Mouse (Mus musculus) brain, embryonic 14.5 days (tissue): Measurements from ENCODE around the gene Upf2.
"Not testable (repeated sequence)": the region's sequence is repeated elsewhere in the genome, so short reads cannot be mapped to it uniquely, and the experiment has no call there.

ENCODE experiments used
- CTCF ChIP-seq: fragments of 200-500 bp; IDR thresholded peaks from 2 replicates; pipeline ENCODE4 v1.5.1; 2012; ENCODE audit warnings: inconsistent platforms, mild to moderate bottlenecking, moderate library complexity, borderline replicate concordance; ENCODE audit not compliant: insufficient read depth, insufficient read length; ENCODE audit errors: extremely low read depth
- POLR2A ChIP-seq: fragments of 200-500 bp; IDR thresholded peaks from 2 replicates; pipeline ENCODE4 v1.6.1; 2012; ENCODE audit warnings: mild to moderate bottlenecking, inconsistent platforms, borderline replicate concordance; ENCODE audit not compliant: poor library complexity, insufficient read depth, insufficient read length, severe bottlenecking; ENCODE audit errors: extremely low read depth

DNA sequence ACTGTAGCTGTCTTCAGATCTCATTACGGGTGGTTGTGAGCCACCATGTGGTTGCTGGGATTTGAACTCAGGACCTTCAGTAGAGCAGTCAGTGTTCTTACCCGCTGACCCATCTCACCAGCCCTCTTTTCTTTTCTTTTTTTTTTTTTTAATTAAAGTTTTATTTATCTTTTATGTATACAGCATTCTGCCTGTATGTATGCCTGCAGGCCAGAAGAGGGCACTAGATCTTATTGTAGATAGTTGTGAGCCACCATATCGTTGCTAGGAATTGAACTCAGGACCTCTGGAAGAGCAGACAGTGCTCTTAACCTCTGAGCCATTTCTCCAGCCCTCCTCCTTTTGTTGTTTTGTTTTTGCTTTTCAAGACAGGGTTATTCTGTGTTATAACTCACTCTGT is 19.4 kb downstream of the Upf2 start:
- not testable (repeated sequence) for TF ChIP-seq CTCF, POLR2A
